16 mouse cellular contexts compared by ENCODE assay signal in the genomic region with DNA sequence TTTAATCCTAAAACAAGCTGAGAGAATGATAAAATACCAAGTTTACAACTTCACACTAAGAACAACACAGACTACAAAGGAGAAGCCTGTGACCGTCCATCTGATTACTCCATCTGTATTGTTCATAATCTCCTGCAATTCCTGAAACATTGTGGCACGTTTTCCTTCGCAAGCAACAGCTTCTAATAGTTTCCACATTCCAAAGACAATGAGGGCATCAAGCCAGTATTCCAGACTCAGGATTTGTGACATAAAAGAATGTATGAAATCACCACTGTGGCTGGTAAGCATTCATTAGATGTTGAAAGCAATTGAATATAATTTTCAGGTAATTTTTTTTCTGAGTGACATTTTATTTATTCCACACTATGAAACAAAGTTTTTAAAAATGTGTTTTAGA.
"Had no signal": no experiment of that assay in that cellular context is flagged by ENCODE, and none has a peak within 500 bp of the region (broad histone marks: within the 10 kb centered on the region; RNA-seq: fewer than 3 reads in every experiment).

No protein-coding gene starts in this region.

- ATAC-seq: liver, embryonic 12.5 days had no signal

- H3K4me2 ChIP-seq: kidney, embryonic 15.5 days; limb, embryonic 15.5 days; liver, embryonic 12.5 days; lung, embryonic 15.5 days; neural tube, embryonic 15.5 days had no signal

- H3K9ac ChIP-seq: kidney, embryonic 15.5 days; limb, embryonic 15.5 days; liver, embryonic 12.5 days; lung, embryonic 15.5 days; neural tube, embryonic 15.5 days had no signal

- H3K27ac ChIP-seq: kidney, embryonic 15.5 days; layer of hippocampus, adult 2 months; limb, embryonic 15.5 days; liver, embryonic 12.5 days; lung, embryonic 15.5 days; midbrain, embryonic 10.5 days; neural tube, embryonic 15.5 days; stomach, postnatal 0 days had no signal

- H3K4me3 ChIP-seq: kidney, embryonic 15.5 days; layer of hippocampus, adult 2 months; limb, embryonic 15.5 days; liver, embryonic 12.5 days; lung, embryonic 15.5 days; midbrain, embryonic 10.5 days; myocyte; neural tube, embryonic 15.5 days had no signal

- DNase-seq: kidney, postnatal 4 days; left cerebral cortex, postnatal 4 days; lung, postnatal 4 days; midbrain, embryonic 14.5 days; right cerebral cortex, adult 18-20 months; right cerebral cortex, postnatal 25 days; thymus, postnatal 4 days had no signal

- H3K36me3 ChIP-seq: kidney, embryonic 15.5 days; limb, embryonic 15.5 days; liver, embryonic 12.5 days; lung, embryonic 15.5 days; midbrain, embryonic 10.5 days; neural tube, embryonic 15.5 days had no signal

- H3K27me3 ChIP-seq: kidney, embryonic 15.5 days; limb, embryonic 15.5 days; liver, embryonic 12.5 days; lung, embryonic 15.5 days; neural tube, embryonic 15.5 days had no signal

- H3K9me3 ChIP-seq: kidney, embryonic 15.5 days; limb, embryonic 15.5 days; liver, embryonic 12.5 days; lung, embryonic 15.5 days; midbrain, embryonic 10.5 days; neural tube, embryonic 15.5 days had no signal

- H3K4me1 ChIP-seq: kidney, embryonic 15.5 days; limb, embryonic 15.5 days; liver, embryonic 12.5 days; lung, embryonic 15.5 days; midbrain, embryonic 10.5 days; neural tube, embryonic 15.5 days had no signal
